Mouse (Mus musculus) macrophage (primary cell): ENCODE measurements around the gene Cdc6. TPM values are rescaled to one million over a fixed set of nuclear protein-coding genes. Genes with fewer than 3 reads are reported as not detected.
"Not testable (repeated sequence)": the region's sequence is repeated elsewhere in the genome, so short reads cannot be mapped to it uniquely, and the experiment has no call there.

Experiments used
- H3K27ac ChIP-seq: fragments of 350-480 bp; formaldehyde crosslinking; 2 replicates; pipeline ENCODE4 v1.9.0; 2021
- H3K36me3 ChIP-seq: fragments of 350-480 bp; formaldehyde crosslinking; 2 replicates; pipeline ENCODE4 v1.9.0; 2021; ENCODE audit errors: inconsistent target
- H3K4me3 ChIP-seq: fragments of 350-480 bp; formaldehyde crosslinking; 2 replicates; pipeline ENCODE4 v1.9.0; 2021; ENCODE audit errors: inconsistent target
- H3K79me2 ChIP-seq: fragments of 350-480 bp; formaldehyde crosslinking; 2 replicates; pipeline ENCODE4 v1.9.0; 2021; ENCODE audit errors: inconsistent target
- WGBS: methylation state at CpG from one replicate; pipeline ENCODE4 v1.1.7; 2026; ENCODE audit warnings: inconsistent platforms; ENCODE audit not compliant: missing documents; 5-methylcytosine and 5-hydroxymethylcytosine counted together
- polyA plus RNA-seq: library from polyadenylated mRNA; stranded (reverse); fragments of 250-400 nt; gene quantifications from 3 replicates; pipeline ENCODE4 v1.2.4, GENCODE M21; 2018; ENCODE audit warnings: inconsistent platforms

Cdc6 gene
- polyA plus RNA-seq, 1 experiment from 2014 or later, result 2.2 TPM

DNA sequence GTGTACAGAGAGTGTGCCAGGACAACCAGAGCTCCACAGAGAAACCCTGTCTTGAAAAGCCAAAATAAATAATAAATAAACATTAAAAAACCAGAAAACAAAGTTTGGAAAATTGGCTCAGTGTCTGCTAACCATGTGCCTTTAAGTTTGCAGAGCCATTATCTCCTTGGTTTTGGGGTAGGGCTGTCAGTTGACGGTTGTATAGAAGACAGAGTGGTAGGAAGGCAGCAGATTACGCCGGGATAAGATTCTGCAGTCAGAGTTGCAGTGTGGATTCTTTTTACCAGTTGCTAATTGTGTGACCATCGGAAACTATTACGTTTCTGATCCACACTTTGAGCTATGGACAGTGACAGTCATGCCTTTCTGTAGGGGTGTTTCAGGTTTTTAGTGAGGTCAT lies 17.6 kb upstream of the Cdc6 start:
- no peak overlapping the region; the same call in 1 of the 2 replicates for H3K27ac ChIP-seq
- H3K36me3 ChIP-seq, result peaks cover 74% of the 10 kb centered on the region
- WGBS, result 100% methylated on average over 5 of the region's 5 CpGs
- H3K4me3 ChIP-seq, result no peak overlapping the region
- no peaks in the 10 kb centered on the region for H3K79me2 ChIP-seq

DNA sequence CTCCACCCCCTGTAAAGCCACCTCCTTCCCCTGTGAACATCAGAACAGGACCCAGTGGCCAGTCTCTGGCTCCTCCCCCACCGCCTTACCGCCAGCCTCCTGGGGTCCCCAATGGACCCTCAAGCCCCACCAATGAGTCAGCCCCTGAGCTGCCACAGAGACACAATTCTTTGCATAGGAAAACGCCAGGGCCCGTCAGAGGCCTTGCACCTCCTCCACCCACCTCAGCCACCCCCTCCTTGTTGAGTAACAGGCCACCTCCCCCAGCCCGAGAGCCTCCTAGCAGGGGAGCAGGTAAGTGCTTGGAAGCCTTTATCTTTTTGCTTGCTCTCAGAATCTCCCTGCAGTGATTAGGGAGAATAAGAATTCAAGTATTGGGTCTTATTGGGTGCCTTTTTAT lies 15.2 kb upstream of the Cdc6 start:
- Histone ChIP-seq H3K4me3 (no peak overlapping the region), H3K36me3 (peaks cover 67% of the 10 kb centered on the region), H3K27ac (no peak overlapping the region), H3K79me2 (no peaks in the 10 kb centered on the region)
- 97% methylated on average over 5 of the region's 5 CpGs for WGBS

GRCm38 (mm10) chr11:98900529-98901125 lies 7.0 kb upstream of the Cdc6 start:
- H3K79me2 ChIP-seq, result no peaks in the 10 kb centered on the region
- H3K27ac ChIP-seq, result no peak overlapping the region
- 27% methylated on average over 12 of the region's 12 CpGs for WGBS
- H3K36me3 ChIP-seq, result peaks cover 58% of the 10 kb centered on the region; the same call in 1 of the 2 replicates
- H3K4me3 ChIP-seq, result no peak overlapping the region

- Histone ChIP-seq H3K79me2 (no peaks in the 10 kb centered on the region), H3K36me3 (peaks cover 42% of the 10 kb centered on the region; the same call in 1 of the 2 replicates), H3K27ac (no peak overlapping the region)
Measured at GRCm38 (mm10) chr11:98902621-98903245, 4.9 kb upstream of the Cdc6 start.

DNA sequence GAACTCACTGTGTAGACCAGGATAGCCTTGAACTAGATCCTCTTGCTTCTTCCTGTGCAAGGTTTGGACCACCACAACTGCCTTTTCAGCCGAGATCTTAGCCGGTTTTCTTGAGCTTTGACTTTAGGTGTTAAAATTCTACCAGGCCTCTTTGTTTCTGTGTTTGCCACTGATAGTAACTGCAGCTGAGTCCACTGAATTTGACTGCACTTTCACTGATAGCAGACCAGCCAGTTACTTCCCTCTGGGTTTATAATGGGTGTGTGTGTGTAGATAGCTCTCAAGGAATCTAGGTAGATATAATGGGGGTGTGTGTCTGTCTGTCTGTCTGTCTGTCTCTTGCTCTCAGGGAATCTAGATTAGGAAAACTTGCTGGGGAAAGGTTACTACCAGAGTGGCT lies 3.0 kb upstream of the Cdc6 start:
- WGBS, result 90% methylated on average over 2 of the region's 2 CpGs
- no peak overlapping the region for H3K4me3 ChIP-seq
- H3K36me3 ChIP-seq, result peaks cover 27% of the 10 kb centered on the region; the same call in 1 of the 2 replicates
- H3K27ac ChIP-seq, result no peak overlapping the region
- peaks cover 15% of the 10 kb centered on the region for H3K79me2 ChIP-seq

More at GRCm38 (mm10) chr11:98902621-98903245, 4.9 kb upstream of the Cdc6 start:
- WGBS, result 92% methylated on average over 10 of the region's 10 CpGs
- no peak overlapping the region for H3K4me3 ChIP-seq

GRCm38 (mm10) chr11:98905033-98905432 lies 2.6 kb upstream of the Cdc6 start:
- 71% methylated on average over 7 of the region's 7 CpGs for WGBS
- no peak overlapping the region for H3K27ac ChIP-seq

GRCm38 (mm10) chr11:98905583-98905982 lies 2.0 kb upstream of the Cdc6 start:
- Histone ChIP-seq H3K4me3 (no peak overlapping the region), H3K36me3 (0 out of 2 replicates have a peak, but pooled peaks cover 17% of the 10 kb centered on the region), H3K27ac (no peak overlapping the region), H3K79me2 (peaks cover 15% of the 10 kb centered on the region)
- 78% methylated on average over 4 of the region's 4 CpGs for WGBS

More at GRCm38 (mm10) chr11:98905033-98905432, 2.6 kb upstream of the Cdc6 start:
- Histone ChIP-seq H3K36me3 (peaks cover 23% of the 10 kb centered on the region; the same call in 1 of the 2 replicates), H3K79me2 (peaks cover 15% of the 10 kb centered on the region), H3K4me3 (no peak overlapping the region)

DNA sequence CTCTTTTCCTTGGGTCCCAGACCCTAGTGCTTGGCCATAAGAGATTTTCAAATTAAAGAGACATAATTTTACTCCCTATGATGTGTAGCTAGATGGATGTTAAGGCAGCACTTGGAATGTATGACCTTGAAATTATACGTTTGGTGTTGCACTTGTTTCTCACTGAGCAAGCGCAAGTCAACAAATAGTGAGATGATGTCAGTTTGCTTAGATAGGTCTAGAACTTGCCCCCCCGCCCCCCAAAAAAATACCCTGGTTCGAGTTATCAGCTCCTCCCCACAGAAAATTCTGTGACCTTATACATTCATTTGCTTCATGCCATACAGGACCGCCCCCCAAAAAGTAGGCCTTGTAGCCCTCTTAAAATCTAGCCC lies 551 bp upstream of the Cdc6 start:
- Histone ChIP-seq H3K36me3 (0 out of 2 replicates have a peak, but pooled peaks cover 10% of the 10 kb centered on the region), H3K4me3 (no peak overlapping the region)

GRCm38 (mm10) chr11:98909654-98910053 lies 2.1 kb downstream of the Cdc6 start:
- WGBS, result 32% methylated on average over 6 of the region's 6 CpGs
- H3K4me3 ChIP-seq, result no peak overlapping the region
- no peaks in the 10 kb centered on the region for H3K36me3 ChIP-seq
- H3K27ac ChIP-seq, result no peak overlapping the region
- peaks cover 15% of the 10 kb centered on the region for H3K79me2 ChIP-seq

More for the DNA sequence above, 551 bp upstream of the Cdc6 start:
- H3K27ac ChIP-seq, result no peak overlapping the region
- WGBS, result 63% methylated on average over 5 of the region's 5 CpGs
- H3K79me2 ChIP-seq, result peaks cover 15% of the 10 kb centered on the region

- H3K27ac ChIP-seq, result no peak overlapping the region
- H3K79me2 ChIP-seq, result peaks cover 15% of the 10 kb centered on the region
- 92% methylated on average over 11 of the region's 11 CpGs for WGBS
- no peaks in the 10 kb centered on the region for H3K36me3 ChIP-seq
- no peak overlapping the region for H3K4me3 ChIP-seq
Measured at GRCm38 (mm10) chr11:98910415-98910814, 2.8 kb downstream of the Cdc6 start.

DNA sequence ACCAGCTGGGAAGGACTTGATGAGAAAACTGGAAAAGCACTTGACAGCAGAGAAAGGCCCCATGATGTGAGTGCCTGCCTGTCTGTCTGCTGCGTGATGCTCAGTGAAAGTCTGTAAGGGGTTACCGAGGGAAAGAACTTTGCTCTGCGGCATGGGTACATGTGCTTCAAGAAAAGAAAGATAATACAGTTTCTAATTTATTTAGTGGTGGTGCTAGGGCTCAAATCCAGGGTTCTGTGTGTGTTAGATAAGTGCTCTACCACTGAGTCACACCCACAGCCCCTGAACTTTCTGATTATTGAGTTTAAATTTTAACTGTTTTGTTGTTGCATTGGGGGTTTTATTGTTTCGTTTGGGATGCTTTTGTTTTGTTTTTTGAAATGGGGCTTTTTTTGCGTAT lies 3.9 kb downstream of the Cdc6 start:
- H3K27ac ChIP-seq, result no peak overlapping the region
- WGBS, result 92% methylated on average over 3 of the region's 5 CpGs
- H3K4me3 ChIP-seq, result no peak overlapping the region
- H3K79me2 ChIP-seq, result peaks cover 15% of the 10 kb centered on the region
- H3K36me3 ChIP-seq, result no peaks in the 10 kb centered on the region

- H3K27ac ChIP-seq, result no peak overlapping the region
- no peak overlapping the region for H3K4me3 ChIP-seq
- no peaks in the 10 kb centered on the region for H3K36me3 ChIP-seq
- WGBS, result 91% methylated on average over 11 of the region's 11 CpGs
- peaks cover 3% of the 10 kb centered on the region for H3K79me2 ChIP-seq
Measured at GRCm38 (mm10) chr11:98914196-98914595, 6.6 kb downstream of the Cdc6 start.

- not testable (repeated sequence) for H3K4me3 ChIP-seq, H3K79me2 ChIP-seq, H3K27ac ChIP-seq, H3K36me3 ChIP-seq
- 100% methylated on average over 2 of the region's 3 CpGs for WGBS
Measured at GRCm38 (mm10) chr11:98916376-98916775, 8.8 kb downstream of the Cdc6 start.

- Histone ChIP-seq H3K4me3 (no peak overlapping the region), H3K27ac (peak overlapping the region; percentile 93), H3K79me2 (no peaks in the 10 kb centered on the region), H3K36me3 (no peaks in the 10 kb centered on the region)
- 5% methylated on average over 13 of the region's 13 CpGs for WGBS
Measured at GRCm38 (mm10) chr11:98917428-98918005, 9.9 kb downstream of the Cdc6 start.

- no peaks in the 10 kb centered on the region for H3K36me3 ChIP-seq
- H3K27ac ChIP-seq, result peak overlapping the region; percentile 93
- 1% methylated on average over 9 of the region's 9 CpGs for WGBS
- H3K79me2 ChIP-seq, result no peaks in the 10 kb centered on the region
- H3K4me3 ChIP-seq, result peak overlapping the region; percentile 8; the same call in 1 of the 2 replicates
Measured at GRCm38 (mm10) chr11:98918231-98918630, 10.6 kb downstream of the Cdc6 start.
